Mouse (Mus musculus): ENCODE results near the gene Fras1. TPM values are rescaled to one million over a fixed set of nuclear protein-coding genes. Genes with fewer than 3 reads are reported as not detected.

The Fras1 gene
- polyA plus RNA-seq, 1 experiment from 2014 or later, result 3.2 TPM

GRCm38 (mm10) chr5:96394947-96395346, 21.2 kb downstream of the Fras1 start:
- Histone ChIP-seq H3K36me3 (ENCODE audit: control insufficient read depth, insufficient read depth) (no peaks in the 10 kb centered on the region), H3K27ac (ENCODE audit: low read depth, low read length) (no peak overlapping the region), H3K4me3 (ENCODE audit: low read depth, low read length) (no peak overlapping the region), H3K27me3 (replicated peaks; ENCODE audit: control insufficient read depth, insufficient read depth, low read length) (no peaks in the 10 kb centered on the region), H3K4me1 (replicated peaks; ENCODE audit: control insufficient read depth, insufficient read depth, low read length) (peaks cover 16% of the 10 kb centered on the region; the same call in 1 of the 2 replicates), H3K9ac (ENCODE audit: low read depth, low read length) (no peak overlapping the region), H3K4me2 (replicated peaks; ENCODE audit: low read depth) (no peak overlapping the region), H3K9me3 (ENCODE audit: control insufficient read depth) (no peaks in the 10 kb centered on the region)
- no peak for TF ChIP-seq CTCF (IDR thresholded peaks at IDR 0.05; ENCODE audit: low read depth)
- no peak for ATAC-seq
- 82% methylated on average over 4 of the region's 4 CpGs for WGBS

- peaks cover 14% of the 10 kb centered on the region; the same call in 1 of the 2 replicates for H3K4me1 ChIP-seq (replicated peaks; ENCODE audit: control insufficient read depth, insufficient read depth, low read length)
- no peaks in the 10 kb centered on the region for H3K9me3 ChIP-seq (ENCODE audit: control insufficient read depth)
- H3K9ac ChIP-seq (ENCODE audit: low read depth, low read length), result no peak overlapping the region
- H3K4me2 ChIP-seq (replicated peaks; ENCODE audit: low read depth), result no peak overlapping the region; the same call in 1 of the 2 replicates
- no peak overlapping the region for H3K4me3 ChIP-seq (ENCODE audit: low read depth, low read length)
- ATAC-seq, result peak; percentile 92
- TF ChIP-seq CTCF (IDR thresholded peaks at IDR 0.05; ENCODE audit: low read depth), result no peak
- 17% methylated on average over 5 of the region's 5 CpGs for WGBS
- H3K27ac ChIP-seq (ENCODE audit: low read depth, low read length), result peak overlapping the region; percentile 64
- H3K27me3 ChIP-seq (replicated peaks; ENCODE audit: control insufficient read depth, insufficient read depth, low read length), result no peaks in the 10 kb centered on the region
- H3K36me3 ChIP-seq (ENCODE audit: control insufficient read depth, insufficient read depth), result no peaks in the 10 kb centered on the region
These were observed 22.3 kb downstream of the Fras1 start for GRCm38 (mm10) chr5:96395786-96396650.

DNA sequence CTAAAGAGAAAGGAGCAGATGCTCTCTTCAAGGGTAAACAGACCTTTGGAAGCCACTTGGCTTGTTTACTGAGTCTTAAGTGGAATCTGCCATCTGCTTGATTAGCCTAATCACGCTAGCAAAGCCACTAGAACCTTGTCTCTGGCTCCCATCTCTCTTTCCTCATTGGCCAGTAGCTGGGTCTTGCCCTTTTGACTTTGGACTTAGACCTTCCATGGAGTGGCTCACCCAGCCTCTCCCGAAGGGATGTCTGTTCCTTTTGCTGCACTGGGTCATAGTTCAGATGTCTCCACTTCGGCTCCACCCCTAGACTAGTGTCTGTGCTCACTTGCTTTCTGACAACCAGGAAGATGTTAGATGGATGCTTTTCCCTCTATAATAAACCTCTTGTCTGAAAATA, 28.8 kb downstream of the Fras1 start:
- H3K9me3 ChIP-seq (ENCODE audit: control insufficient read depth), result no peaks in the 10 kb centered on the region
- 25% methylated on average over 3 of the region's 3 CpGs for WGBS
- H3K4me2 ChIP-seq (replicated peaks; ENCODE audit: low read depth), result no peak overlapping the region
- TF ChIP-seq CTCF (IDR thresholded peaks at IDR 0.05; ENCODE audit: low read depth), result no peak
- no peaks in the 10 kb centered on the region for H3K36me3 ChIP-seq (ENCODE audit: control insufficient read depth, insufficient read depth)
- no peak overlapping the region for H3K4me3 ChIP-seq (ENCODE audit: low read depth, low read length)
- no peaks in the 10 kb centered on the region for H3K4me1 ChIP-seq (replicated peaks; ENCODE audit: control insufficient read depth, insufficient read depth, low read length)
- H3K27ac ChIP-seq (ENCODE audit: low read depth, low read length), result peak overlapping the region; percentile 46; the same call in 1 of the 2 replicates
- H3K27me3 ChIP-seq (replicated peaks; ENCODE audit: control insufficient read depth, insufficient read depth, low read length), result no peaks in the 10 kb centered on the region
- no peak overlapping the region for H3K9ac ChIP-seq (ENCODE audit: low read depth, low read length)
- peak; percentile 98 for ATAC-seq

DNA sequence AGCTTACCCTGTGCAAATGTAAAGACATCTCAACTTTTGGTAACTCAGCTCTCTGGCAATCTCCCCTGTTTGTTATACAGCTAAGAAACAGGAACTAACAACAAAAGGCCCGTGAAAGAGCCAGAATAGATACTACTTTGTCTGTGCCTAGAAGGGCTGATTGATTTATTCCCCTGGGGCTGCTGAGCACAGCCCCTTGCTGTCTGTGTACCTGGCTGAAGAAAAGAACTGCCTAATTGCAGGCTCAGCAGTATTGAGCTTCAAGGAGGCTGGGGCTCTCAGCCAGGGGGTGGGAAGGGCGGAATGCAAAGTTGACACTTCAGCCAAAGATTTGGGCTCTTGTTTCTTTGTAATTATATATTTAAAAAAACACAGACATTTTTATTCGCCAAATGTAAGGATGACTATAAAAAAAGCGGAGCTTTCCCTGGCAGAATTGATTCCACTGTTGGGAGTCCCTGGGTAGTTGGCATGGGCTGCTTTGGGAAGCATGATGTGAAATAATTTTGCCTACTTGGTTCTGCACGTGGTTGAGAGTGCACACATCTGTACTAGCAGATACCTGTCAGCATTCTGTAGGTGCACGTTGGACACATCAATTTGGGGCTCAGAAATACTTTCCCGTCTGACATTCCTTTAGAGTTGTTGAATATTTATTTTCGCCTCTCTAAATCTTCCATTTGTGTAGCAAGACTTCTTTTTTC, 31.5 kb downstream of the Fras1 start:
- H3K9me3 ChIP-seq (ENCODE audit: control insufficient read depth), result no peaks in the 10 kb centered on the region
- no peak overlapping the region for H3K27ac ChIP-seq (ENCODE audit: low read depth, low read length)
- no peaks in the 10 kb centered on the region for H3K27me3 ChIP-seq (replicated peaks; ENCODE audit: control insufficient read depth, insufficient read depth, low read length)
- WGBS, result 70% methylated on average over 8 of the region's 8 CpGs
- TF ChIP-seq CTCF (IDR thresholded peaks at IDR 0.05; ENCODE audit: low read depth), result no peak
- H3K36me3 ChIP-seq (ENCODE audit: control insufficient read depth, insufficient read depth), result no peaks in the 10 kb centered on the region
- no peak overlapping the region for H3K9ac ChIP-seq (ENCODE audit: low read depth, low read length)
- no peaks in the 10 kb centered on the region for H3K4me1 ChIP-seq (replicated peaks; ENCODE audit: control insufficient read depth, insufficient read depth, low read length)
- ATAC-seq, result no peak
- H3K4me2 ChIP-seq (replicated peaks; ENCODE audit: low read depth), result no peak overlapping the region
- H3K4me3 ChIP-seq (ENCODE audit: low read depth, low read length), result no peak overlapping the region

DNA sequence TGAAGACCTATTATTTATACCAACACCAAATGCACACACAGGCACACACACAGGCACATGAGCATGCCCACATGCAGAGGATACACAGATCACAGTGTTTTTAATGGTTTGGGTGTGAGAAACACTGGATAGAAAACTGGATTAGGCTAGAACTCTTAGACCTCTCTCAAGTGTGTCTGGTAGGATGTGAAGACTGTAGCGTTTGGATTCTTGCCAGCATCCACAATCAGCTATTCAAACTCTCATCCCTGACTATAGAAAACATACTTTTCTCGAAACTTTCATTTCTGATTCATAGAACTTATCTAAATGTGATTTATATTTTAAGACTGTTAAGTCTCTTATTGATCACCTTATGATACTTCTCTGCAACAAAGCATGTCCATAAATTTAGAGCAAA, 34.5 kb downstream of the Fras1 start:
- no peak for TF ChIP-seq CTCF (IDR thresholded peaks at IDR 0.05; ENCODE audit: low read depth)
- Histone ChIP-seq H3K9ac (ENCODE audit: low read depth, low read length) (no peak overlapping the region), H3K27ac (ENCODE audit: low read depth, low read length) (no peak overlapping the region), H3K4me3 (ENCODE audit: low read depth, low read length) (no peak overlapping the region), H3K4me1 (replicated peaks; ENCODE audit: control insufficient read depth, insufficient read depth, low read length) (no peaks in the 10 kb centered on the region), H3K4me2 (replicated peaks; ENCODE audit: low read depth) (no peak overlapping the region), H3K9me3 (ENCODE audit: control insufficient read depth) (no peaks in the 10 kb centered on the region), H3K36me3 (ENCODE audit: control insufficient read depth, insufficient read depth) (no peaks in the 10 kb centered on the region), H3K27me3 (replicated peaks; ENCODE audit: control insufficient read depth, insufficient read depth, low read length) (no peaks in the 10 kb centered on the region)
- no peak for ATAC-seq
- 65% methylated on average over 2 of the region's 2 CpGs for WGBS

DNA sequence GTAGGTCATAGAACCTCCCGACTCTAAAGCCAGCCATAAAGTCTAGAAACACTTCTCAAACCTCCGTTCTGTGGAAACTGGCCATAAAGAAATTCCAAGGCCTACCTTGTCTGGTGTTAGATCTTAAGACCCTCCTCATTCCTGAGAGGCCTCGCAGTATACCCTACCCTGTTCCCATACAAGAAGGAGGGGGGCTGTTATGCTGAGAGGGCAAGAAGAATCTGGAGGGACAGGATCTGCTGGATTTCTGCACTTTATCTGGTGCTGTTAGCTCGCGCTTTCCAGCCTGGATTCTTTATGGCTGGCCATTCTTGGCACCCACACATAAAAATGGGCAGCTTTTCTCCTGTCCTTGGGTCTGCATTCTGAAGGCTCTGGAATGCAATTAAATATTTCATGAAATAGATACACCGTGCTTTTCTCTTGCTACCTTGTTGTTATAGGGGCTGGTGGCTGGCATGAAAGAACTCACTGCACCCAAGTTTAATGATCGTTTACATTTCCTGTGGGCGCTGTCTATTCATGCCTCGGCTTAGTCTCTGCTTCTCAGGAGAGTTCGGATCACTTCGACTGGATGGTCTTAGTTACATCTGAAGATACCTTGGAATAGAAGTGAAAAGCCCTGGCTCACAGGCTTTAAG, 39.1 kb downstream of the Fras1 start:
- no peak overlapping the region for H3K4me3 ChIP-seq (ENCODE audit: low read depth, low read length)
- no peak for TF ChIP-seq CTCF (IDR thresholded peaks at IDR 0.05; ENCODE audit: low read depth)
- 34% methylated on average over 11 of the region's 11 CpGs for WGBS
- H3K36me3 ChIP-seq (ENCODE audit: control insufficient read depth, insufficient read depth), result no peaks in the 10 kb centered on the region
- H3K9ac ChIP-seq (ENCODE audit: low read depth, low read length), result no peak overlapping the region
- no peaks in the 10 kb centered on the region for H3K9me3 ChIP-seq (ENCODE audit: control insufficient read depth)
- no peaks in the 10 kb centered on the region for H3K27me3 ChIP-seq (replicated peaks; ENCODE audit: control insufficient read depth, insufficient read depth, low read length)
- no peak overlapping the region for H3K27ac ChIP-seq (ENCODE audit: low read depth, low read length)
- no peak overlapping the region for H3K4me2 ChIP-seq (replicated peaks; ENCODE audit: low read depth)
- no peak for ATAC-seq
- no peaks in the 10 kb centered on the region for H3K4me1 ChIP-seq (replicated peaks; ENCODE audit: control insufficient read depth, insufficient read depth, low read length)

Data from intestine, postnatal 0 days (tissue).